Mouse (Mus musculus) forebrain, embryonic 10.5 days (tissue): ENCODE measurements around the gene Jmjd6. TPM values are rescaled to one million over a fixed set of nuclear protein-coding genes. Genes with fewer than 3 reads are reported as not detected.

Source experiments
- DNase-seq: peaks from one replicate; pipeline ENCODE4 v3.0.0-alpha.2; 2017; ENCODE audit warnings: low spot score; ENCODE audit errors: extremely low spot score
- H3K27ac ChIP-seq: fragments of 300-500 bp; sonication (generic); 2 replicates; pipeline ENCODE4 v1.5.1; 2016; ENCODE audit warnings: mild to moderate bottlenecking
- H3K27me3 ChIP-seq: fragments of 300-500 bp; sonication (generic); 2 replicates; pipeline ENCODE4 v1.6.1; 2016; ENCODE audit warnings: mild to moderate bottlenecking; ENCODE audit not compliant: poor library complexity, severe bottlenecking
- H3K36me3 ChIP-seq: fragments of 300-500 bp; sonication (generic); replicated peaks from 2 replicates; pipeline ENCODE4 v1.6.1; 2016; ENCODE audit warnings: mild to moderate bottlenecking, moderate library complexity
- H3K4me1 ChIP-seq: fragments of 300-500 bp; sonication (generic); 2 replicates; pipeline ENCODE4 v1.6.1; 2016
- H3K4me3 ChIP-seq: fragments of 300-500 bp; sonication (generic); 2 replicates; pipeline ENCODE4 v1.5.1; 2016; ENCODE audit warnings: mild to moderate bottlenecking, moderate library complexity
- H3K9me3 ChIP-seq: fragments of 300-500 bp; sonication (generic); 2 replicates; pipeline ENCODE4 v1.6.1; 2016; ENCODE audit warnings: mild to moderate bottlenecking, moderate library complexity
- WGBS: fragments of 180-500 bp; shearing (Covaris S2); methylation state at CpG from one replicate; pipeline ENCODE4 v1.1.7; 2016; 5-methylcytosine and 5-hydroxymethylcytosine counted together
- polyA plus RNA-seq: library from polyadenylated mRNA; unstranded; fragments of >200 nt; fragmentation: Nextera tagmentation; extraction: Ambion mirVana; gene quantifications from 2 replicates; pipeline ENCODE4 v1.2.1, GENCODE M21; 2016

Gene Jmjd6
- polyA plus RNA-seq, 1 experiment from 2014 or later, result 91.1 TPM

GRCm38 (mm10) chr11:116816769-116817168, 26.5 kb downstream of the Jmjd6 start:
- H3K9me3 ChIP-seq, result no peaks in the 10 kb centered on the region
- no peaks in the 10 kb centered on the region for H3K27me3 ChIP-seq
- WGBS, result 75% methylated on average over 5 of the region's 5 CpGs
- H3K4me3 ChIP-seq, result no peak overlapping the region
- 0 out of 2 replicates have a peak overlapping the region, but pooled peaks have one; percentile 35 for H3K27ac ChIP-seq
- H3K36me3 ChIP-seq, result no peaks in the 10 kb centered on the region
- peaks cover 82% of the 10 kb centered on the region for H3K4me1 ChIP-seq
- DNase-seq, result no peak

GRCm38 (mm10) chr11:116814884-116815415, 28.3 kb downstream of the Jmjd6 start:
- peaks cover 13% of the 10 kb centered on the region for H3K27me3 ChIP-seq
- 0 out of 2 replicates have a peak, but pooled peaks cover 2% of the 10 kb centered on the region for H3K36me3 ChIP-seq
- no peaks in the 10 kb centered on the region for H3K9me3 ChIP-seq
- no peak for DNase-seq
- WGBS, result 28% methylated on average over 7 of the region's 7 CpGs
- peaks cover 82% of the 10 kb centered on the region for H3K4me1 ChIP-seq
- peak overlapping the region; percentile 86 for H3K27ac ChIP-seq
- peak overlapping the region; percentile 32 for H3K4me3 ChIP-seq

GRCm38 (mm10) chr11:116814076-116814883, 29.0 kb downstream of the Jmjd6 start:
- H3K4me3 ChIP-seq, result peak overlapping the region; percentile 32
- H3K27ac ChIP-seq, result peak overlapping the region; percentile 86
- no peaks in the 10 kb centered on the region for H3K9me3 ChIP-seq
- 7% methylated on average over 20 of the region's 20 CpGs for WGBS
- DNase-seq, result peak; percentile 54
- H3K4me1 ChIP-seq, result peaks cover 81% of the 10 kb centered on the region
- H3K27me3 ChIP-seq, result peaks cover 19% of the 10 kb centered on the region
- H3K36me3 ChIP-seq, result 0 out of 2 replicates have a peak, but pooled peaks cover 2% of the 10 kb centered on the region

GRCm38 (mm10) chr11:116813610-116814009, 29.6 kb downstream of the Jmjd6 start:
- peak overlapping the region; percentile 32; the same call in 1 of the 2 replicates for H3K4me3 ChIP-seq
- H3K27ac ChIP-seq, result peak overlapping the region; percentile 86
- no peak for DNase-seq
- 0 out of 2 replicates have a peak, but pooled peaks cover 2% of the 10 kb centered on the region for H3K36me3 ChIP-seq
- H3K9me3 ChIP-seq, result no peaks in the 10 kb centered on the region
- peaks cover 19% of the 10 kb centered on the region for H3K27me3 ChIP-seq
- peaks cover 84% of the 10 kb centered on the region for H3K4me1 ChIP-seq
- WGBS, result 75% methylated on average over 13 of the region's 13 CpGs

- Histone ChIP-seq H3K36me3 (0 out of 2 replicates have a peak, but pooled peaks cover 2% of the 10 kb centered on the region), H3K9me3 (no peaks in the 10 kb centered on the region), H3K27me3 (peaks cover 19% of the 10 kb centered on the region), H3K4me1 (peaks cover 89% of the 10 kb centered on the region), H3K27ac (peak overlapping the region; percentile 86), H3K4me3 (peak overlapping the region; percentile 27)
- peak; percentile 52 for DNase-seq
- WGBS, result 54% methylated on average over 21 of the region's 21 CpGs
These were observed 30.3 kb downstream of the Jmjd6 start for GRCm38 (mm10) chr11:116812793-116813529.

- H3K27ac ChIP-seq, result peak overlapping the region; percentile 86
- peaks cover 87% of the 10 kb centered on the region for H3K4me1 ChIP-seq
- WGBS, result 5% methylated on average over 32 of the region's 32 CpGs
- peak overlapping the region; percentile 52 for H3K4me3 ChIP-seq
- H3K36me3 ChIP-seq, result 0 out of 2 replicates have a peak, but pooled peaks cover 2% of the 10 kb centered on the region
- peak; percentile 70 for DNase-seq
- peaks cover 19% of the 10 kb centered on the region for H3K27me3 ChIP-seq
- no peaks in the 10 kb centered on the region for H3K9me3 ChIP-seq
These were observed 32.0 kb downstream of the Jmjd6 start for GRCm38 (mm10) chr11:116810983-116811901.

GRCm38 (mm10) chr11:116810528-116810927, 32.7 kb downstream of the Jmjd6 start:
- peaks cover 80% of the 10 kb centered on the region for H3K4me1 ChIP-seq
- H3K9me3 ChIP-seq, result no peaks in the 10 kb centered on the region
- peak overlapping the region; percentile 86 for H3K27ac ChIP-seq
- DNase-seq, result no peak
- 0 out of 2 replicates have a peak, but pooled peaks cover 2% of the 10 kb centered on the region for H3K36me3 ChIP-seq
- peak overlapping the region; percentile 52 for H3K4me3 ChIP-seq
- peaks cover 19% of the 10 kb centered on the region for H3K27me3 ChIP-seq
- WGBS, result 43% methylated on average over 11 of the region's 11 CpGs

GRCm38 (mm10) chr11:116809520-116809919, 33.7 kb downstream of the Jmjd6 start:
- WGBS, result 81% methylated on average over 8 of the region's 8 CpGs
- Histone ChIP-seq H3K9me3 (no peaks in the 10 kb centered on the region), H3K27ac (peak overlapping the region; percentile 40; the same call in 1 of the 2 replicates), H3K27me3 (peaks cover 19% of the 10 kb centered on the region), H3K4me1 (peaks cover 70% of the 10 kb centered on the region), H3K4me3 (no peak overlapping the region), H3K36me3 (0 out of 2 replicates have a peak, but pooled peaks cover 2% of the 10 kb centered on the region)
- no peak for DNase-seq

GRCm38 (mm10) chr11:116808811-116809395, 34.3 kb downstream of the Jmjd6 start:
- peak overlapping the region; percentile 59; the same call in 1 of the 2 replicates for H3K27ac ChIP-seq
- WGBS, result 79% methylated on average over 11 of the region's 11 CpGs
- DNase-seq, result no peak
- peaks cover 64% of the 10 kb centered on the region for H3K4me1 ChIP-seq
- 0 out of 2 replicates have a peak, but pooled peaks cover 2% of the 10 kb centered on the region for H3K36me3 ChIP-seq
- peaks cover 19% of the 10 kb centered on the region for H3K27me3 ChIP-seq
- H3K4me3 ChIP-seq, result no peak overlapping the region
- H3K9me3 ChIP-seq, result no peaks in the 10 kb centered on the region

- Histone ChIP-seq H3K27ac (peak overlapping the region; percentile 27; the same call in 1 of the 2 replicates), H3K9me3 (no peaks in the 10 kb centered on the region), H3K4me3 (no peak overlapping the region), H3K36me3 (0 out of 2 replicates have a peak, but pooled peaks cover 2% of the 10 kb centered on the region), H3K4me1 (peaks cover 56% of the 10 kb centered on the region), H3K27me3 (peaks cover 19% of the 10 kb centered on the region)
- DNase-seq, result peak; percentile 84
- WGBS, result 33% methylated on average over 7 of the region's 7 CpGs
These were observed 35.2 kb downstream of the Jmjd6 start for GRCm38 (mm10) chr11:116807938-116808606.

GRCm38 (mm10) chr11:116807526-116807925, 35.7 kb downstream of the Jmjd6 start:
- WGBS, result 83% methylated on average over 3 of the region's 3 CpGs
- H3K27ac ChIP-seq, result peak overlapping the region; percentile 27; the same call in 1 of the 2 replicates
- H3K27me3 ChIP-seq, result peaks cover 19% of the 10 kb centered on the region
- DNase-seq, result no peak
- H3K36me3 ChIP-seq, result 0 out of 2 replicates have a peak, but pooled peaks cover 2% of the 10 kb centered on the region
- H3K9me3 ChIP-seq, result no peaks in the 10 kb centered on the region
- no peak overlapping the region for H3K4me3 ChIP-seq
- H3K4me1 ChIP-seq, result peaks cover 50% of the 10 kb centered on the region
